ENCODE assay signal across 15 mouse cellular contexts in the genomic region with DNA sequence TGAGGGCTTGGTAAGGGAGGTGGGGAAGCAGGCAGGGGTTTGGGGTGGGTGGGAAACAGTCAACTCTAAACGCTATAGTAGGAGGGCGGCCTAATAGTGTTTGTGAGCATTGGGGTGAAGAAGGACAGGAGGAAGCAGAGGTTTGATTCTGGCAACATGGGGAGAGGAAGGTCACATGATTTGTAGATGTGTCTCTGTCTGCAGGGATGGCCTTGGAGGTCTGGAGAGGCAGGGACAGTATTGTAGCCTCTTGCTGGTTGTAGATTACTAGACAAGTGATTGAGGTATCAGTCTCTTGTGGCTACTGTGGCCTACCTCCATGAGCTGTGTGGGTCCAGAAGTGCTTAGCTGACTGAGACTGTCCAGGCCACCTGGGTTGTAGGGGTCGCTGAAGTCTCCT. TPM values are rescaled to one million over a fixed set of nuclear protein-coding genes. Genes with fewer than 3 reads are reported as not detected.
A peak's percentile ranks its signal among the peaks of the same experiment; 100 is the strongest.
DNase-seq lines count a peak whose midpoint lies in the region; ATAC-seq and TF ChIP-seq lines count a peak whose summit lies in the region.
"Had no signal": no experiment of that assay in that cellular context is flagged by ENCODE, and none has a peak within 500 bp of the region (broad histone marks: within the 10 kb centered on the region; RNA-seq: fewer than 3 reads in every experiment).

No protein-coding gene starts in this region.

- no peak for TF ChIP-seq CTCF in layer of hippocampus, adult 2 months (conservative IDR thresholded peaks at IDR 0.05)

- WGBS in heart, embryonic 12.5 days = 60% methylated on average over 3 of the region's 3 CpGs
- 66% methylated on average over 3 of the region's 3 CpGs for WGBS in embryonic facial prominence, embryonic 10.5 days
- 54% methylated on average over 3 of the region's 3 CpGs for WGBS in intestine, embryonic 16.5 days

- no peaks in the 10 kb centered on the region for H3K9me3 ChIP-seq in heart, embryonic 12.5 days (replicated peaks)
- H3K9me3 ChIP-seq in embryonic facial prominence, embryonic 10.5 days = no peaks in the 10 kb centered on the region
- no peaks in the 10 kb centered on the region for H3K9me3 ChIP-seq in intestine, embryonic 16.5 days (ENCODE audit: control insufficient read depth, low read length)
- H3K9me3 ChIP-seq: embryonic facial prominence, embryonic 15.5 days; forebrain, embryonic 15.5 days had no signal

- peak overlapping the region; percentile 2; the same call in 1 of the 2 replicates for H3K4me2 ChIP-seq in heart, embryonic 12.5 days
- H3K4me2 ChIP-seq in intestine, embryonic 16.5 days (ENCODE audit: low read depth, low read length) = peak overlapping the region; percentile 8; the same call in 1 of the 2 replicates
- H3K4me2 ChIP-seq: embryonic facial prominence, embryonic 15.5 days; forebrain, embryonic 15.5 days had no signal

- no peak for DNase-seq in heart, adult 18-20 months
- no peak for DNase-seq in layer of hippocampus, adult 2 months (ENCODE audit: low spot score in 2 of 2)
- DNase-seq in layer of hippocampus, postnatal 36 days = no peak
- no peak for DNase-seq in embryonic facial prominence, embryonic 10.5 days (ENCODE audit: low spot score)
- DNase-seq in gastrocnemius, adult 18-20 months (ENCODE audit: low spot score) = no peak
- DNase-seq: cerebellum, adult 11-12 months; layer of hippocampus, adult 9-11 months; thymus, postnatal 25 days had no signal

- H3K27ac ChIP-seq in heart, embryonic 12.5 days (ENCODE audit: poor library complexity, severe bottlenecking) = 0 out of 2 replicates have a peak overlapping the region, but pooled peaks have one; percentile 15
- 0 out of 2 replicates have a peak overlapping the region, but pooled peaks have one; percentile 14 for H3K27ac ChIP-seq in layer of hippocampus, adult 2 months
- peak overlapping the region; percentile 58; the same call in 1 of the 2 replicates for H3K27ac ChIP-seq in embryonic facial prominence, embryonic 10.5 days (replicated peaks)
- H3K27ac ChIP-seq in intestine, embryonic 16.5 days (ENCODE audit: low read length) = 0 out of 2 replicates have a peak overlapping the region, but pooled peaks have one; percentile 47
- H3K27ac ChIP-seq: forebrain, embryonic 15.5 days; liver, embryonic 14.5 days had no signal

- ATAC-seq in heart, embryonic 12.5 days (ENCODE audit: insufficient number of reproducible peaks, low FRiP score) = no peak
- no peak for ATAC-seq in intestine, embryonic 16.5 days
- ATAC-seq in erythroblast, adult 5-6 weeks (replicated peaks; ENCODE audit: low FRiP score, poor library complexity, severe bottlenecking) = no peak
- ATAC-seq: forebrain, embryonic 15.5 days had no signal

- no peak overlapping the region for H3K4me3 ChIP-seq in heart, embryonic 12.5 days
- no peak overlapping the region for H3K4me3 ChIP-seq in layer of hippocampus, adult 2 months
- no peak overlapping the region for H3K4me3 ChIP-seq in embryonic facial prominence, embryonic 10.5 days
- no peak overlapping the region for H3K4me3 ChIP-seq in intestine, embryonic 16.5 days (ENCODE audit: low read length)
- H3K4me3 ChIP-seq: embryonic facial prominence, embryonic 15.5 days; forebrain, embryonic 15.5 days had no signal

- H3K9ac ChIP-seq in heart, embryonic 12.5 days = no peak overlapping the region
- H3K9ac ChIP-seq in intestine, embryonic 16.5 days (ENCODE audit: low read depth, low read length) = peak overlapping the region; percentile 17; the same call in 1 of the 2 replicates
- H3K9ac ChIP-seq: embryonic facial prominence, embryonic 15.5 days; forebrain, embryonic 15.5 days; liver, embryonic 14.5 days had no signal

- H3K4me1 ChIP-seq in heart, embryonic 12.5 days (replicated peaks) = peaks cover 76% of the 10 kb centered on the region
- H3K4me1 ChIP-seq in embryonic facial prominence, embryonic 10.5 days = peaks cover 88% of the 10 kb centered on the region
- H3K4me1 ChIP-seq in intestine, embryonic 16.5 days (ENCODE audit: control insufficient read depth, insufficient read depth, low read length) = peaks cover 54% of the 10 kb centered on the region

- H3K27me3 ChIP-seq in heart, embryonic 12.5 days (replicated peaks) = no peaks in the 10 kb centered on the region
- no peaks in the 10 kb centered on the region for H3K27me3 ChIP-seq in embryonic facial prominence, embryonic 10.5 days (replicated peaks; ENCODE audit: low read depth, poor library complexity, severe bottlenecking)
- H3K27me3 ChIP-seq in intestine, embryonic 16.5 days (replicated peaks; ENCODE audit: control insufficient read depth, insufficient read depth, low read length) = no peaks in the 10 kb centered on the region
- H3K27me3 ChIP-seq: embryonic facial prominence, embryonic 15.5 days; forebrain, embryonic 15.5 days had no signal

- H3K36me3 ChIP-seq in heart, embryonic 12.5 days = no peaks in the 10 kb centered on the region
- peaks cover 6% of the 10 kb centered on the region for H3K36me3 ChIP-seq in embryonic facial prominence, embryonic 10.5 days (replicated peaks)
- H3K36me3 ChIP-seq in intestine, embryonic 16.5 days (ENCODE audit: control insufficient read depth, insufficient read depth, low read length) = no peaks in the 10 kb centered on the region
- H3K36me3 ChIP-seq: embryonic facial prominence, embryonic 15.5 days; forebrain, embryonic 15.5 days had no signal

RNA-seq across cellular contexts. Expression of a gene that starts 13.5 kb away (rescaled TPM):
- polyA plus RNA-seq in heart, embryonic 12.5 days (2016; fragmentation: Nextera tagmentation; extraction: Ambion mirVana) = 16.3 and 16.6 TPM in 2 replicates
- 10 to 100 TPM; 59.4 to 59.7 TPM for total RNA-seq in heart, adult 18-20 months (2021)
- 100 to 1,000 TPM; 292 to 293 TPM for total RNA-seq in layer of hippocampus, adult 2 months (2021)
- 100 to 1,000 TPM; 256 to 286 TPM for total RNA-seq in layer of hippocampus, postnatal 36 days (2021)
- 13.6 and 14.8 TPM in 2 replicates for polyA plus RNA-seq in embryonic facial prominence, embryonic 10.5 days (2016; fragmentation: Nextera tagmentation; extraction: Ambion mirVana)
- polyA plus RNA-seq in intestine, embryonic 16.5 days (2015; fragmentation: Nextera tagmentation; extraction: Ambion mirVana) = 4.8 and 5.5 TPM in 2 replicates
- 10 to 100 TPM; 18.9 to 20.6 TPM for total RNA-seq in gastrocnemius, adult 18-20 months (2021)
- total RNA-seq in erythroblast, adult 5-6 weeks (2015; ENCODE audit: low replicate concordance) = 5.9 and 8.3 TPM in 2 replicates
- total RNA-seq in erythroblast, adult 5-6 weeks (2017; ENCODE audit: low replicate concordance) = 4.9 and 6.0 TPM in 2 replicates
- total RNA-seq: MEL had no signal

Comparison
In these comparisons a context has a peak if more than half of its experiments do, and no peak if none do; other contexts are left out.
1. RNA of a gene that starts 13.5 kb away (total RNA-seq): 292 to 293 TPM in layer of hippocampus, adult 2 months and 256 to 286 TPM in layer of hippocampus, postnatal 36 days; 59.4 to 59.7 TPM in heart, adult 18-20 months, 18.9 to 20.6 TPM in gastrocnemius, adult 18-20 months and 4.9 to 8.3 TPM in erythroblast, adult 5-6 weeks; every median in the first group is over 4 times any median in the second.
2. Peak in every context shown above with its lines, with median percentiles within 50 percentile points of each other: H3K27ac ChIP-seq.